Mouse (Mus musculus): ENCODE results near the gene Chrdl1. TPM values are rescaled to one million over a fixed set of nuclear protein-coding genes. Genes with fewer than 3 reads are reported as not detected.

The Chrdl1 gene
- polyA plus RNA-seq (2012): not detected in 2 replicates

GRCm38 (mm10) chrX:143393791-143394369 is at the start of gene Chrdl1:
Gene Chrdl1, minus strand, starts transcription at chrX:143394262.
- TF ChIP-seq GATA1 (IDR thresholded peaks at IDR 0.05; ENCODE audit: low read length): no peak

DNA sequence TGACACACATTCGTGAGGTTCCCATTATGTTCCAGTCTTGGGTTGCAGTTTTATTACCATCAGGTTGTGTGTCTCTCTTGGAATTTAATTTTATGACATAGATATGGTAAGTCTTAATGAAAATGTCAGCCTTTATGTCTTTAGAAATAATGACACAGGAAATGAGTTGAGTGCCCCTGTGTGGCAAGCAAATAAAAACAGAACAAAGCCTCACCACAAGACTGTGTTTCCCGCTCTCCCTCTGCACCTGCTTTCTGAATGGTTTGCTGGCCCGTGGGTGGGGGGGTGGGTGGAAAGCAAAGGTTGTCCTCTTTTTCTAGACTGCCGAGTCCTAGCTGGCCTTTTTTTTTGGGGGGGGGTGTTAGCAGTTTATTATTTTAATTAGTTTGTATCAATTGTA is 48.6 kb upstream of the Chrdl1 start:
- no peak for TF ChIP-seq GATA1 (IDR thresholded peaks at IDR 0.05; ENCODE audit: low read length)

- TF ChIP-seq GATA1 (IDR thresholded peaks at IDR 0.05; ENCODE audit: low read length): no peak
Measured at GRCm38 (mm10) chrX:143404601-143405000, 10.5 kb upstream of the Chrdl1 start.

- no peak for TF ChIP-seq GATA1 (IDR thresholded peaks at IDR 0.05; ENCODE audit: low read length)
Measured at GRCm38 (mm10) chrX:143366256-143366959, 27.7 kb downstream of the Chrdl1 start.

DNA sequence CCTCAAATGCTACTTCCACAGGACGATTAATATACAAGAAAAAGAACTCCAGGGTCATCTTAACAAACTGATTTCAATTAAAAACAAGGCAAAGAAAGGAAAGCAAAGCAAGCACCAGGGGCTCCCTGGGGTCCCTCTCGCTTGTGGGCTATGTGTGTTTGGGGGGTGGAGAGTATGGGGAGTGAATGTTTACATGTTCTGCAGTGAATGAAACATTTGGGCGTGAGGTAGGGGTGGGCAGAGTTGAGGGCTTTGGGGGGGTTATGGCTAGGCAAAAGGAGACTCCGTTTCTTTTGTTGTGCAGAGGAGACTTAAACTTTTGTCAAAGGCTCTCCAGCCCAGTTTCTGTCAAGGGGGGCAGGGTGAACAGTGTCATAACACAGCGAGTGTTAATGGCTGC is 46.8 kb downstream of the Chrdl1 start:
- no peak for TF ChIP-seq GATA1 (IDR thresholded peaks at IDR 0.05; ENCODE audit: low read length)

- TF ChIP-seq GATA1 (IDR thresholded peaks at IDR 0.05; ENCODE audit: low read length): no peak
Measured at GRCm38 (mm10) chrX:143346739-143347138, 47.3 kb downstream of the Chrdl1 start.

- no peak for TF ChIP-seq GATA1 (IDR thresholded peaks at IDR 0.05; ENCODE audit: low read length)
Measured at GRCm38 (mm10) chrX:143344509-143345495, 49.3 kb downstream of the Chrdl1 start.

DNA sequence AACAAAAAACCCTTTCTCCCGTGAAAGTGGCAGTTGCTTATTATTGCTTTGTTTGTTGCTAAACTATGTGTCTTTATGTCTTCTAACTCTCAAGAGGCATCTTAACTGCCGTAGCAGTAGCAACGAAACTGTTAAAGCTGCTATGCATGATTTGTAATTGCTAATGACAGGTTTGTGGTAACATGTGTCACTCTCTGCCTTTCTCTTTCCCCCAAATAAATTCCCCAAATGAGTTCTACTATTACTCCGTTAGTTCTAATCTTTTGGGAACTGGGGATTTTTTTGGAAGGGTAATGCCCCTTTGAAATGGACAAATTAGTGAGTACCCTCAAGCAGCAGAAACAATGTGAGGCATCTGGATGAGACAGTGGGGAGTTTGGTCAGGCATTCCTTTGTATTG is 55.9 kb downstream of the Chrdl1 start:
- no peak for TF ChIP-seq GATA1 (IDR thresholded peaks at IDR 0.05; ENCODE audit: low read length)

DNA sequence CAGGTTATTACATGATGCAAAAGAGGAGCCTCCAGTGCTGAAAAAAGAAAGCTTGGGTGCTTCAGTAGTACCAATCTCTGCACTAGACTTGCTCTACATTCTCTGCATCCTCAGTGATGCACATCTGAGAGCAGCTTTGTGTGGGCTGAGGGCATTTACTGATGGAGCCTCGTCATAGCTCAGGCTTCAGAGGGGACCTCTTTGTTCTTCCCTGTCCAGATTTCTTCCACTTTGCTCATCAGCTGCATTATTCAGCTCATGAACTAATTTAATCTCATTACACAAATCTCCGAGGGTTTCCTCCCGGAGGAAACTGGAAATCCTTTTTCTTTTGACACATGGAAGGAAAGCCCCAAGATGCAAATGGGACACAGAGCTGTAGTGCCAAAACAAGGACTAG is 56.5 kb downstream of the Chrdl1 start:
- no peak for TF ChIP-seq GATA1 (IDR thresholded peaks at IDR 0.05; ENCODE audit: low read length)

DNA sequence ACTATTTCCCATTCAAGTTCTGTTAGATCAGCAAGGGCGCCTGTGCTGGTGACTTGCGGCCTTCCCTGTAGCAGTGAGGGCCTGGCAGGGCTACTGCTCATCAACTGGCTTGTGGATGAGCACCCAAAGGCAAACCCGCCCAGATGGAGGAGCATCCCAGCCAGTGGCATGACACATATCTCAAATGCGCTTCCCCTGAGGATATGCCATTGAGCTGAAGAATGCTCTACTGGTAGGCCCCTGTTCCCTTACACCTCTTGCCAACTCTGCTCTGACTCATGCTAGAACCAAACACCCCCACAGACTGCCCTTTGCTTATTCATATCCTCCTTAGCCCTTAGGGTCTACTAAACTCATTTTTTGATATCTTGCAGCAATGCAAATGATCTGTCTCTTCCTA is 57.4 kb downstream of the Chrdl1 start:
- no peak for TF ChIP-seq GATA1 (IDR thresholded peaks at IDR 0.05; ENCODE audit: low read length)

DNA sequence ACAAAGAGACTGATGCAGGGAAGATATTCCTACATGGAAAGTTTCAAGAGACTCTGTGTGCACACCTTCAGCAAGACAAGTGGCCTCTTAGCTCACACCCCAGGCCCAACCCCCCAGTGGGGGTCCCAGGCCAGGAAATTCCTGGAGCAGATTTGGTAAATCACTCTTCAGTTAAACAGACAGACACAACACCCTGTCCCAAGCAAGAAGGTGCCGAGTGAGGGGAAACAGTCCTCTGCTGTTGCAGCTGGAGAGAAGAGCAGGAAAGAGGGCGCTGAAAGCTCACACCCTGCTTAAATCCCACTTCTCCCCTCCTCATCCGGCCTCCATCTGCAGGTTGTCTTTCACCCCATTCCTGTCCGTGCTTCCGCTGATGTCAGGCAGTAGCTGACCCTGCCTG is 58.2 kb downstream of the Chrdl1 start:
- no peak for TF ChIP-seq GATA1 (IDR thresholded peaks at IDR 0.05; ENCODE audit: low read length)

DNA sequence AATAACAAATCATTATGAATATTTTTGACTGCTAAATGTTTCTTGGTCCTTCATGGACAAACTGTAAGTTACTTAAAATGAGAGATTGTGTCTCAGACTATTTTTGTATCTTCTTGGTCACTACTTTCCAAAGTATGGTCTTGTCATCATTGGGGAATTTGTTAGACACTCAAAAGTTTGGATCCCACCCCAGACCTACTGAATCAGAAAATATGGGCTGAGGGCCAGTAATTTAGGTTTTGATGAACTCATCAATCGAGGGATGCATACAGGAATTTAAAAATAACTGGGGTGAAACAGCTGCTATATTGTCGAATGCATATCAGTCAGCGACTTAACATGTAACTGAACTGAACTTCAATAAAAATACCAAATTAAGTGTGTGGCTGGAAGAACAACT is 80.9 kb downstream of the Chrdl1 start:
- TF ChIP-seq GATA1 (IDR thresholded peaks at IDR 0.05; ENCODE audit: low read length): no peak

- no peak for TF ChIP-seq GATA1 (IDR thresholded peaks at IDR 0.05; ENCODE audit: low read length)
Measured at GRCm38 (mm10) chrX:143294726-143295125, 99.3 kb downstream of the Chrdl1 start.

DNA sequence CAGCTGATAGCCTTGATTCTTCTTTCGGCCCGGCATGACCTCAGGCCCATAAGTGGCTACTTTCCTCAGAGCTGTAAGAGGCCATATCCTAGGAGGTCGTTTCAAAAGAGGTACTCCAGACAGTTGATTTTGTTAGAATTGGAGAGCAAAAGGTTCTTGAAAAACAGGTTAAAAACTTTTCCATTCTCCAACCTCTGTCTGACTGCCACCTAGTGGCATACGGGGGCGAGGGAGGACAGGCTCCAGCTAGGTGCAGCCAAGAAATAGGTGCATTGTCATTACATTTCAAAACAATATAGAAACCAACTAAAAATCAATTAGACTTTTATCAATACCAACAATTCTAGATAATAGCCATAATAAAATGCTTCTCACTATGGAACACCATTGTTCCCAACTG is 118.9 kb downstream of the Chrdl1 start:
- no peak for TF ChIP-seq GATA1 (IDR thresholded peaks at IDR 0.05; ENCODE audit: low read length)

- TF ChIP-seq GATA1 (IDR thresholded peaks at IDR 0.05; ENCODE audit: low read length): no peak
Measured at GRCm38 (mm10) chrX:143250709-143251108, 143.4 kb downstream of the Chrdl1 start.

Other genes with a start within 250 kb of the Chrdl1 start
- not detected in 2 replicates for gene Pak3, start 124.3 kb upstream of the Chrdl1 start, polyA plus RNA-seq (2012)

Measured in G1E-ER4 (cell line).